ENCODE assay signal across 25 mouse cellular contexts in the genomic region with DNA sequence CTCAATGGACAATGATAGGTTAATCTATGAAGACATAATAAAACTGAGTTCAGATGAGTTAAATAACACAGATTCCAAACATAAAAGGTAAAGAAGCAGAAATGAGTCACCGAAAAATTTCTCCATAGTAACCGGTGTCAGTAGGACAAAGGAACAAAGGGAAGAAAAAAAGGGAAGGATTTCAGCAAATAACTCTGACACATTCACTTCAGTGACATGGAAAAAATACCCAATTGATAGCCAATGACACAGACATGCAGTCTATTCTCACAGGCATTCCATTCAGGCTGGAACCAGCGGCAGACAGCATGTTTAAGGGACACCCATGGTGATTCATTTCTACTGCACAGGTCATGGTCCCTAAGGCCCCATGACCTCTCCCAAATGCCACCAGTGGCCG.
DNase-seq lines count a peak whose midpoint lies in the region; ATAC-seq and TF ChIP-seq lines count a peak whose summit lies in the region.
"Had no signal": no experiment of that assay in that cellular context is flagged by ENCODE, and none has a peak within 500 bp of the region (broad histone marks: within the 10 kb centered on the region; RNA-seq: fewer than 3 reads in every experiment).

No protein-coding gene starts in this region.

- H3K27ac ChIP-seq in forebrain, embryonic 11.5 days (ENCODE audit: low read depth, low read length) = no peak overlapping the region
- H3K27ac ChIP-seq in forebrain, embryonic 12.5 days = no peak overlapping the region
- H3K27ac ChIP-seq in midbrain, embryonic 11.5 days (ENCODE audit: low read depth, low read length) = no peak overlapping the region
- H3K27ac ChIP-seq in midbrain, embryonic 16.5 days (ENCODE audit: low read length) = no peak overlapping the region
- H3K27ac ChIP-seq in intestine, embryonic 15.5 days = no peak overlapping the region
- H3K27ac ChIP-seq: embryonic facial prominence, embryonic 12.5 days; embryonic facial prominence, embryonic 15.5 days; forebrain, embryonic 13.5 days; heart, embryonic 13.5 days; hindbrain, embryonic 12.5 days; hindbrain, embryonic 15.5 days had no signal

- no peaks in the 10 kb centered on the region for H3K9me3 ChIP-seq in forebrain, embryonic 11.5 days (ENCODE audit: control insufficient read depth, low read length)
- no peaks in the 10 kb centered on the region for H3K9me3 ChIP-seq in forebrain, embryonic 12.5 days
- no peaks in the 10 kb centered on the region for H3K9me3 ChIP-seq in midbrain, embryonic 11.5 days (ENCODE audit: control insufficient read depth, low read length)
- no peaks in the 10 kb centered on the region for H3K9me3 ChIP-seq in midbrain, embryonic 16.5 days (replicated peaks; ENCODE audit: control insufficient read depth, low read length, poor library complexity, severe bottlenecking)
- no peaks in the 10 kb centered on the region for H3K9me3 ChIP-seq in intestine, embryonic 15.5 days
- H3K9me3 ChIP-seq: embryonic facial prominence, embryonic 12.5 days; embryonic facial prominence, embryonic 15.5 days; forebrain, embryonic 13.5 days; heart, embryonic 13.5 days; hindbrain, embryonic 12.5 days; hindbrain, embryonic 15.5 days had no signal

- no peak overlapping the region for H3K4me3 ChIP-seq in forebrain, embryonic 11.5 days (ENCODE audit: low read depth, low read length)
- no peak overlapping the region for H3K4me3 ChIP-seq in forebrain, embryonic 12.5 days (replicated peaks)
- no peak overlapping the region for H3K4me3 ChIP-seq in midbrain, embryonic 11.5 days (ENCODE audit: low read depth, low read length)
- H3K4me3 ChIP-seq in midbrain, embryonic 16.5 days (ENCODE audit: low read depth, low read length) = no peak overlapping the region
- no peak overlapping the region for H3K4me3 ChIP-seq in intestine, embryonic 15.5 days (replicated peaks)
- H3K4me3 ChIP-seq: embryonic facial prominence, embryonic 12.5 days; embryonic facial prominence, embryonic 15.5 days; forebrain, embryonic 13.5 days; heart, embryonic 13.5 days; hindbrain, embryonic 12.5 days; hindbrain, embryonic 15.5 days had no signal

- ATAC-seq in forebrain, embryonic 11.5 days (replicated peaks; ENCODE audit: low FRiP score) = peak; percentile 46; the same call in 1 of the 2 replicates
- ATAC-seq in forebrain, embryonic 12.5 days (ENCODE audit: low FRiP score) = no peak
- ATAC-seq in midbrain, embryonic 11.5 days (ENCODE audit: low FRiP score) = peak; percentile 73
- ATAC-seq in midbrain, embryonic 16.5 days = no peak
- no peak for ATAC-seq in Patski
- ATAC-seq in intestine, embryonic 15.5 days = no peak
- ATAC-seq: CD4-positive, CD25-positive, alpha-beta regulatory T cell, adult 4 months; forebrain, embryonic 13.5 days; forebrain, embryonic 16.5 days had no signal

- no peak overlapping the region for H3K4me2 ChIP-seq in forebrain, embryonic 11.5 days (ENCODE audit: low read depth, low read length, severe bottlenecking)
- no peak overlapping the region for H3K4me2 ChIP-seq in forebrain, embryonic 12.5 days
- no peak overlapping the region for H3K4me2 ChIP-seq in midbrain, embryonic 11.5 days
- H3K4me2 ChIP-seq in midbrain, embryonic 16.5 days (ENCODE audit: low read length) = no peak overlapping the region
- no peak overlapping the region for H3K4me2 ChIP-seq in intestine, embryonic 15.5 days (replicated peaks)
- H3K4me2 ChIP-seq: embryonic facial prominence, embryonic 12.5 days; embryonic facial prominence, embryonic 15.5 days; forebrain, embryonic 13.5 days; heart, embryonic 13.5 days; hindbrain, embryonic 12.5 days; hindbrain, embryonic 15.5 days had no signal

- H3K9ac ChIP-seq in forebrain, embryonic 11.5 days (ENCODE audit: low read length) = no peak overlapping the region
- H3K9ac ChIP-seq in forebrain, embryonic 12.5 days = no peak overlapping the region
- H3K9ac ChIP-seq in midbrain, embryonic 11.5 days (ENCODE audit: low read length) = no peak overlapping the region
- H3K9ac ChIP-seq in midbrain, embryonic 16.5 days (ENCODE audit: low read depth, low read length) = no peak overlapping the region
- no peak overlapping the region for H3K9ac ChIP-seq in intestine, embryonic 15.5 days
- H3K9ac ChIP-seq: embryonic facial prominence, embryonic 12.5 days; embryonic facial prominence, embryonic 15.5 days; forebrain, embryonic 13.5 days; heart, embryonic 13.5 days; hindbrain, embryonic 12.5 days; hindbrain, embryonic 15.5 days had no signal

- CTCF ChIA-PET in Patski (lab: Charles Lee) = no interaction called here

- no peaks in the 10 kb centered on the region for H3K27me3 ChIP-seq in forebrain, embryonic 11.5 days (ENCODE audit: control insufficient read depth, insufficient read depth, low read length)
- H3K27me3 ChIP-seq in forebrain, embryonic 12.5 days = no peaks in the 10 kb centered on the region
- no peaks in the 10 kb centered on the region for H3K27me3 ChIP-seq in midbrain, embryonic 11.5 days (ENCODE audit: control insufficient read depth, insufficient read depth, low read length)
- no peaks in the 10 kb centered on the region for H3K27me3 ChIP-seq in midbrain, embryonic 16.5 days (ENCODE audit: control insufficient read depth, insufficient read depth, low read depth, low read length)
- no peaks in the 10 kb centered on the region for H3K27me3 ChIP-seq in Patski
- H3K27me3 ChIP-seq in intestine, embryonic 15.5 days (replicated peaks) = no peaks in the 10 kb centered on the region
- H3K27me3 ChIP-seq: embryonic facial prominence, embryonic 12.5 days; embryonic facial prominence, embryonic 15.5 days; forebrain, embryonic 13.5 days; heart, embryonic 13.5 days had no signal

- DNase-seq in forebrain, embryonic 11.5 days (ENCODE audit: low spot score) = peak; percentile 45
- DNase-seq in midbrain, embryonic 11.5 days (ENCODE audit: low spot score, missing footprints) = no peak
- peak; percentile 0 for DNase-seq in Patski (ENCODE audit: low read depth, low spot score)
- DNase-seq in mesoderm, embryonic 11.5 days (ENCODE audit: low read depth, low spot score) = peak; percentile 19
- DNase-seq: adrenal gland, postnatal 10 days; cerebellum, adult 11 months; cerebellum, adult 2 months; cerebellum, adult 9-11 months; cerebellum, postnatal 36 days; gastrocnemius, postnatal 10 days; gastrocnemius, postnatal 36 days; heart, postnatal 14 days; kidney, adult 11 months; kidney, adult 8-10 months had no signal

- no peaks in the 10 kb centered on the region for H3K4me1 ChIP-seq in forebrain, embryonic 11.5 days (replicated peaks; ENCODE audit: control insufficient read depth, insufficient read depth, low read length)
- 0 out of 2 replicates have a peak, but pooled peaks cover 2% of the 10 kb centered on the region for H3K4me1 ChIP-seq in forebrain, embryonic 12.5 days
- peaks cover 2% of the 10 kb centered on the region; the same call in 1 of the 2 replicates for H3K4me1 ChIP-seq in midbrain, embryonic 11.5 days (ENCODE audit: control insufficient read depth, insufficient read depth, low read length)
- H3K4me1 ChIP-seq in midbrain, embryonic 16.5 days (ENCODE audit: control insufficient read depth, insufficient read depth, low read length) = no peaks in the 10 kb centered on the region
- no peaks in the 10 kb centered on the region for H3K4me1 ChIP-seq in intestine, embryonic 15.5 days (replicated peaks)
- H3K4me1 ChIP-seq: embryonic facial prominence, embryonic 12.5 days; embryonic facial prominence, embryonic 15.5 days; forebrain, embryonic 13.5 days; heart, embryonic 13.5 days; hindbrain, embryonic 12.5 days; hindbrain, embryonic 15.5 days had no signal

- POLR2A ChIA-PET in Patski (lab: Charles Lee) = no interaction called here

- in situ Hi-C loops in Patski (cut with MboI; ENCODE audit: low pct_unique_long_range_greater_than_20kb) = no loop called here

- no peak for TF ChIP-seq CTCF in Patski (IDR thresholded peaks at IDR 0.05)

- WGBS in forebrain, embryonic 11.5 days = 43% methylated on average over 4 of the region's 4 CpGs
- 59% methylated on average over 4 of the region's 4 CpGs for WGBS in forebrain, embryonic 12.5 days
- 53% methylated on average over 4 of the region's 4 CpGs for WGBS in midbrain, embryonic 11.5 days
- WGBS in midbrain, embryonic 16.5 days = 30% methylated on average over 4 of the region's 4 CpGs
- WGBS in intestine, embryonic 15.5 days = 78% methylated on average over 4 of the region's 4 CpGs

- H3K36me3 ChIP-seq in forebrain, embryonic 11.5 days (ENCODE audit: control insufficient read depth, insufficient read depth, low read length) = no peaks in the 10 kb centered on the region
- H3K36me3 ChIP-seq in forebrain, embryonic 12.5 days (replicated peaks) = no peaks in the 10 kb centered on the region
- H3K36me3 ChIP-seq in midbrain, embryonic 11.5 days (ENCODE audit: control insufficient read depth, insufficient read depth, low read length) = no peaks in the 10 kb centered on the region
- no peaks in the 10 kb centered on the region for H3K36me3 ChIP-seq in midbrain, embryonic 16.5 days (ENCODE audit: control insufficient read depth, insufficient read depth, low read length)
- no peaks in the 10 kb centered on the region for H3K36me3 ChIP-seq in intestine, embryonic 15.5 days
- H3K36me3 ChIP-seq: embryonic facial prominence, embryonic 12.5 days; embryonic facial prominence, embryonic 15.5 days; heart, embryonic 13.5 days; hindbrain, embryonic 12.5 days; hindbrain, embryonic 15.5 days had no signal

Comparison
In these comparisons a context has a peak if more than half of its experiments do, and no peak if none do; other contexts are left out.
1. ATAC-seq: peak in forebrain, embryonic 11.5 days (single experiment) and midbrain, embryonic 11.5 days (single experiment); none in forebrain, embryonic 12.5 days (single experiment), midbrain, embryonic 16.5 days (single experiment), Patski (single experiment) and intestine, embryonic 15.5 days (single experiment).